Mouse (Mus musculus) heart, adult 2 months (tissue): ENCODE measurements around the gene Zfp663. TPM values are rescaled to one million over a fixed set of nuclear protein-coding genes. Genes with fewer than 3 reads are reported as not detected.

Source experiments
- DNase-seq, 2 experiments: peaks; one replicate each; pipeline ENCODE4 v3.0.0; 2021
- H3K27ac ChIP-seq: fragments of 200-600 bp; 2 replicates; pipeline ENCODE4 v1.8.1; 2022
- H3K27me3 ChIP-seq: fragments of 200-500 bp; 2 replicates; pipeline ENCODE4 v1.6.1; 2012; ENCODE audit warnings: mild to moderate bottlenecking, low read length, inconsistent platforms, mixed read lengths; ENCODE audit not compliant: control insufficient read depth, insufficient read depth
- H3K36me3 ChIP-seq: fragments of 200-500 bp; 2 replicates; pipeline ENCODE4 v1.6.1; 2012; ENCODE audit warnings: low read length, inconsistent platforms; ENCODE audit not compliant: control insufficient read depth, insufficient read depth
- H3K4me1 ChIP-seq: fragments of 200-500 bp; 2 replicates; pipeline ENCODE4 v1.6.1; 2011; ENCODE audit warnings: low read length; ENCODE audit not compliant: control insufficient read depth, insufficient read depth
- H3K4me3 ChIP-seq: fragments of 200-600 bp; 2 replicates; pipeline ENCODE4 v1.8.1; 2022
- H3K79me2 ChIP-seq: fragments of 200-500 bp; replicated peaks from 2 replicates; pipeline ENCODE4 v1.6.1; 2012; ENCODE audit warnings: mild to moderate bottlenecking, inconsistent platforms, low read length, moderate library complexity, mixed read lengths; ENCODE audit not compliant: control insufficient read depth, insufficient read depth
- H3K9ac ChIP-seq: fragments of 200-500 bp; 2 replicates; pipeline ENCODE4 v1.6.1; 2012; ENCODE audit warnings: low read depth, mild to moderate bottlenecking, control low read depth, inconsistent platforms, low read length, mixed read lengths
- CTCF ChIP-seq: fragments of 200-600 bp; IDR thresholded peaks from 2 replicates; pipeline ENCODE4 v1.8.1; 2022; ENCODE audit warnings: antibody characterized with exemption, mild to moderate bottlenecking, moderate library complexity
- EP300 ChIP-seq: fragments of 200-500 bp; IDR thresholded peaks from 2 replicates; pipeline ENCODE4 v1.6.1; 2011; ENCODE audit warnings: low read depth, low read length, control low read depth; ENCODE audit not compliant: insufficient read depth
- POLR2A ChIP-seq: fragments of 200-500 bp; IDR thresholded peaks from 2 replicates; pipeline ENCODE4 v1.6.1; 2011; ENCODE audit warnings: mild to moderate bottlenecking, low read depth, low read length, control low read depth; ENCODE audit not compliant: insufficient read depth
- WGBS: fragments of 180-500 bp; shearing (Covaris S2); methylation state at CpG from one replicate; pipeline ENCODE4 v1.1.7; 2018; 5-methylcytosine and 5-hydroxymethylcytosine counted together
- intact Hi-C: fragments of 180-260 bp; cut with DNase I; formaldehyde crosslinking; loops from one replicate; pipeline ENCODE4 v1.15.1; 2025
- polyA plus RNA-seq: library from polyadenylated mRNA; depleted of rRNA; stranded (reverse); fragments of >200 nt; gene quantifications from 2 replicates; pipeline ENCODE4 v1.2.3, GENCODE M21; 2012
- total RNA-seq, 2 experiments: library from RNA; stranded (reverse); gene quantifications; 2 replicates each; pipeline ENCODE4 v1.2.3; 2021

The Zfp663 gene
- total and polyA plus RNA-seq, 3 experiments: not detected

GRCm38 (mm10) chr2:165318941-165319340, 49.6 kb downstream of the Zfp663 start:
- H3K4me1 ChIP-seq: peaks cover 51% of the 10 kb centered on the region
- no peak overlapping the region for H3K27ac ChIP-seq
- H3K9ac ChIP-seq: no peak overlapping the region
- no peaks in the 10 kb centered on the region for H3K36me3 ChIP-seq
- TF ChIP-seq EP300: no peak
- no peak for TF ChIP-seq POLR2A
- intact Hi-C loops: no loop called here
- no peaks in the 10 kb centered on the region for H3K27me3 ChIP-seq
- H3K79me2 ChIP-seq: no peaks in the 10 kb centered on the region
- WGBS: 75% methylated on average over 7 of the region's 7 CpGs
- no peak for DNase-seq
- no peak overlapping the region for H3K4me3 ChIP-seq

- Histone ChIP-seq H3K27ac (peak overlapping the region; percentile 41; the same call in 1 of the 2 replicates), H3K4me1 (peaks cover 47% of the 10 kb centered on the region), H3K36me3 (no peaks in the 10 kb centered on the region), H3K4me3 (no peak overlapping the region), H3K27me3 (no peaks in the 10 kb centered on the region), H3K79me2 (no peaks in the 10 kb centered on the region), H3K9ac (no peak overlapping the region; the same call in 1 of the 2 replicates)
- no peak for DNase-seq
- no peak for TF ChIP-seq POLR2A
- TF ChIP-seq CTCF: no peak
- no peak for TF ChIP-seq EP300
- intact Hi-C loops: no loop called here
- WGBS: 37% methylated on average over 16 of the region's 16 CpGs
These were observed 50.8 kb downstream of the Zfp663 start for GRCm38 (mm10) chr2:165317621-165318263.

DNA sequence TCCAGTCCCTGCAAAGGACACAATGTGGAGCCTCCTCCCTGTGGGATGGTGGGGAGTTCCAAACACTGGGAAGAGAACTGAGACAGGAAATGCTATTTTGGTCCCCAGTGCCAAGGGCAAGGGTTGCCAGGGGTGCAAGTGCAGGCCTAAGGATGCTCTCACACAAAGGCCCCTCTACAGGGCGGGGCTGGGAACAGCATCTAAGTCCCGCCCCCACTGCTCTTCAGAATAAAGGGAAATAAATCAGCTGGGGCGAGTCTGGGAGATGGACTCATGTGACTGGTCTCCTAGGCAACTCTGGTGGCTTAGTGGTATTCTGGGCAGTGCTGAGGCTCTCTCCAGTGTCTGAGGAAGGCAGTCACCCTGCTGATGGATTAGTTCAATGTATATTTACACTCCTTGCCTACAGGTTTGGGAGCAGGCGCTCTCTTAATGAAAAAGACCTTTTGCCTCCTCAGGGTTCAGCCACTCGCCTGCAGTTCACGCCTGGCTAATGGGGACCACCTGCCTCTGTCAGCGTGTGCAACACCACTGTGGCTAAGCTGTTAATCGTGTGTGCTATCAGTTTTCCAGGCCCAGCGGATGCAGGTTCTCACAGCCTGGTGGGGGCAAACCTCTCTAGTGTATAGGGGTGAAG, 51.6 kb downstream of the Zfp663 start:
- Histone ChIP-seq H3K4me3 (no peak overlapping the region), H3K79me2 (no peaks in the 10 kb centered on the region), H3K27me3 (no peaks in the 10 kb centered on the region), H3K36me3 (no peaks in the 10 kb centered on the region), H3K4me1 (peaks cover 42% of the 10 kb centered on the region), H3K9ac (no peak overlapping the region), H3K27ac (peak overlapping the region; percentile 41; the same call in 1 of the 2 replicates)
- intact Hi-C loops: no loop called here
- no peak for TF ChIP-seq CTCF
- no peak for TF ChIP-seq POLR2A
- TF ChIP-seq EP300: no peak
- WGBS: 40% methylated on average over 9 of the region's 9 CpGs
- DNase-seq: peak; percentile 55 to 69

DNA sequence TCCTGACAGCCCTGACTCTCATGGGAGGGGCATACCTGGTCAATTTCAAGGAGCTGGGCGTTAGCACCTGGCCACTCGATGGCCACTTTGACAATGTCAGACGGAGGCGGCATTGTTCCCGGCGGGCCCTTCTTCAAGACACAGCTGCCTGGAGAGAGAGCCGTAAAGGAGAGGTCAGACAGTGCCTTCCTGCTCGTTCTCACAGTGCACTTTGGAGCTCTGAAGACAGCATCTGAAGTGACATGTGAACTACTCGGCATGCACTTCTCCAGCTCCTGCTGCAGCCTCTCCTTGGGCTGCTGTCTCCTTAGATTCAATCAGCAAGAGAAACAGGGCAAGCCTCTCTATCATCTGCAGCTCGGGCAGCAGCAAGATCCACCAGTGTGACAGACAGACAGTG, 52.3 kb downstream of the Zfp663 start:
- no peaks in the 10 kb centered on the region for H3K27me3 ChIP-seq
- no peak for DNase-seq
- H3K27ac ChIP-seq: no peak overlapping the region
- intact Hi-C loops: no loop called here
- peaks cover 35% of the 10 kb centered on the region for H3K4me1 ChIP-seq
- 75% methylated on average over 10 of the region's 10 CpGs for WGBS
- H3K4me3 ChIP-seq: no peak overlapping the region
- H3K36me3 ChIP-seq: no peaks in the 10 kb centered on the region
- TF ChIP-seq CTCF (no peak), POLR2A (no peak), EP300 (no peak)
- H3K9ac ChIP-seq: no peak overlapping the region
- H3K79me2 ChIP-seq: no peaks in the 10 kb centered on the region

- Histone ChIP-seq H3K4me1 (peaks cover 20% of the 10 kb centered on the region), H3K36me3 (no peaks in the 10 kb centered on the region), H3K27me3 (no peaks in the 10 kb centered on the region), H3K79me2 (no peaks in the 10 kb centered on the region), H3K27ac (no peak overlapping the region), H3K4me3 (no peak overlapping the region), H3K9ac (no peak overlapping the region)
- TF ChIP-seq EP300 (no peak), CTCF (no peak), POLR2A (no peak)
- intact Hi-C loops: no loop called here
- DNase-seq: no peak
- 89% methylated on average over 8 of the region's 8 CpGs for WGBS
These were observed 54.3 kb downstream of the Zfp663 start for GRCm38 (mm10) chr2:165314197-165314596.

- Histone ChIP-seq H3K79me2 (no peaks in the 10 kb centered on the region), H3K36me3 (no peaks in the 10 kb centered on the region), H3K27me3 (no peaks in the 10 kb centered on the region), H3K27ac (no peak overlapping the region), H3K4me1 (peaks cover 5% of the 10 kb centered on the region), H3K4me3 (no peak overlapping the region), H3K9ac (no peak overlapping the region)
- TF ChIP-seq CTCF: no peak
- TF ChIP-seq POLR2A: no peak
- TF ChIP-seq EP300: no peak
- DNase-seq: no peak
- intact Hi-C loops: no loop called here
- WGBS: 55% methylated on average over 7 of the region's 7 CpGs
These were observed 56.1 kb downstream of the Zfp663 start for GRCm38 (mm10) chr2:165312381-165312780.
